Mouse (Mus musculus): ENCODE results near the gene Nckap5. TPM values are rescaled to one million over a fixed set of nuclear protein-coding genes. Genes with fewer than 3 reads are reported as not detected.

The Nckap5 gene
- polyA plus RNA-seq, 1 experiment = not detected

DNA sequence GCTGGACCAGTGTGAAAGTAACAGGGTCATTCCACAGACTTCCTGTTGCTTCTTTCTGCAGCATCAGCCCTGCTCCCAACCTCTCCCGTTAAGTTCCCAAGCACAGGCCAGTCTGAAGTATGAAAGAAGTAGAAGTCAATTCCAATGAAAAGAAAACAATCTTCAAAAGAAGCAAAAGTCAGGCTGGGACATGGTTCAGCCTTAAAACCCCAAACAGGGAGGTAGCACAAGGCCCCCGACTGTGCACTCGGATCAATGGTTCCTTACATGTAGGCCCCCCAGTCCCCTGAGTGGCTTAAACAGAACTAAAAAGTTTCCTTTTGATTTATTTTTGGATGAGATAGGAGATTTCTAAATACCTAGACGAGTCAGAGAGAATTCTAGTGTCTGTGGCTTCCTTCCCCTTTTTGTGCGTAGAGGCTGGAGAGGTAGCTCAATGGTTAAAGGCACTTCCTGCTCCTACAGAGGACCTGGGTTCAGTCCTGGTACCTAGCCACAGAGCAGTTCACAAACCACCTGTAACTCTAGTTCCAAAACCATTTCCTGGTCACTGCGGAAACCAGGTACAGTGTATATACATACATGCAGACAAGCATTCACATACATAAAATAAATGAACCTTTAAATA is 260.9 kb downstream of the Nckap5 start:
- Histone ChIP-seq H3K4me3 (ENCODE audit: insufficient read depth, poor library complexity, severe bottlenecking) (no peak overlapping the region), H3ac (ENCODE audit: control insufficient read depth, insufficient read length, low read depth) (no peak overlapping the region), H3K79me2 (ENCODE audit: control insufficient read depth, insufficient read depth) (no peaks in the 10 kb centered on the region), H3K36me3 (ENCODE audit: control insufficient read depth, insufficient read depth) (no peaks in the 10 kb centered on the region), H3K79me3 (ENCODE audit: low read depth) (no peaks in the 10 kb centered on the region), H3K27me3 (ENCODE audit: control insufficient read depth, insufficient read depth, insufficient read length) (no peaks in the 10 kb centered on the region)
- TF ChIP-seq USF1 (IDR thresholded peaks at IDR 0.05; ENCODE audit: low read depth) (no peak), MYOG (IDR thresholded peaks at IDR 0.05; ENCODE audit: control insufficient read depth, extremely low read depth, insufficient read length) (no peak), MAX (IDR thresholded peaks at IDR 0.05) (no peak), MYOD1 (IDR thresholded peaks at IDR 0.05; ENCODE audit: control insufficient read depth, insufficient read length, low read depth) (no peak), CEBPB (IDR thresholded peaks at IDR 0.05; ENCODE audit: low read depth) (no peak), FOSL1 (IDR thresholded peaks at IDR 0.05; ENCODE audit: insufficient read depth, low read length, poor library complexity, severe bottlenecking) (no peak), CTCF (IDR thresholded peaks at IDR 0.05; ENCODE audit: control insufficient read depth, insufficient read depth, insufficient read length) (no peak)

DNA sequence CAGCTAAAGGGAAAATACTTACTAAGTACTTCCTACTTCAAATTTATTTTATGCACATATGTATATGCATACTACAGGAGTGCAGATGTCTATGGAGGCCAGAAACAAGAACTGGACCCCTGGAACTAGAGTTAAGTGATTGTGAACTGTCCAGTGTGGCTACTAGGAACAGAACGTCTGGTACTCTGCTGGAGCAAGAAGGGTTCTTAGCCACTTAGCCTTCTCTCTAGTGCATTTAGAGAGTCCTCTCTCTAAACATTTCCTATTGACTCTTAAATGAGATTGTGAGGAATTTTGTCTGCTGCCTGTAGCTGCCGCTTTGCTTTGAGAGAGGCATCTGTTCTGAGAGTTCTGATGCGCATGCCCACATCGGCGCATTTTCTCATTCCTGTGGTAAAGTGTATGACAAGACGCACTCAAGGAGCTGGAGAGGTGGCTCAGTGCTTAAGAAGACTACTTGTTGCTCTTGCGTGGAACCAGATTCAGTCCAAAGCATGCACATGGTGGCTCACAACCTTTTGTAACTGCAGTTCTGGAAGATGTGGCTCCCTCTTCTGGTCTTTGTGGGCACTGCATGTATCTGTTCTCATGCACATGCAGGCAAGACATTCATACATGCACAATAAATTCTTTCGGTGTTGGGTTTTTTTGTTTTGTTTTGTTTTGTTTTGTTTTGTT is 261.9 kb downstream of the Nckap5 start:
- Histone ChIP-seq H3ac (ENCODE audit: control insufficient read depth, insufficient read length, low read depth) (no peak overlapping the region), H3K79me3 (ENCODE audit: low read depth) (no peaks in the 10 kb centered on the region)

DNA sequence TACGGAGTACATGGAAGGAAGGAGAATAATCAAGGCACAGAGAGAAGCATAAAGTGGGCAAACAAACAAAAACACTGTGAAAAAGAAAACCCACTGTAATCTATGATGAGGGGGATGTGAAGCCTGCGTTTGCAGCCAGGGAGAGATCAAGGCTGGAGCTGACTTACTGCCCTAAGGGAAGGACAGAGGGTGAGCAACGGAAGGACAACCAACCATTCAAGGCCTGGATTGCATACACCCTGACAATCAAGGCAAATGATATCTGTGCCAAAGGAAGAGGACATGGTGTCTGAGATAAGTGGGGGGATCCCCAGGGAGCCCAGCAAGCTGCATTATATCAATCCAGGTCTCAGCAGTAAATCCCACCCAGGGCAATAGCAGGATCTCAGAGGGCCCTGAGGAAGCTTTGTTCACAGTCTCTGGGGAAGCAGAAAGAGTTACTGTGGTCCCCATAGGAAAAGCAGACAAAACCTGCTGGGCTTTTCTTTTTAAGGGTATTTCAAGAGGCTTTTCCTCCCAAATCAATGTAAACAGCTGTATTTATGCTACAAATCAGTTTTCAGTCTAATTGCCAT is 265.4 kb downstream of the Nckap5 start:
- H3K27me3 ChIP-seq (ENCODE audit: control insufficient read depth, insufficient read depth, insufficient read length) = no peaks in the 10 kb centered on the region
- TF ChIP-seq USF1 (IDR thresholded peaks at IDR 0.05; ENCODE audit: low read depth) (no peak), MAX (IDR thresholded peaks at IDR 0.05) (no peak), CTCF (IDR thresholded peaks at IDR 0.05; ENCODE audit: control insufficient read depth, insufficient read depth, insufficient read length) (no peak), CEBPB (IDR thresholded peaks at IDR 0.05; ENCODE audit: low read depth) (no peak), FOSL1 (IDR thresholded peaks at IDR 0.05; ENCODE audit: insufficient read depth, low read length, poor library complexity, severe bottlenecking) (no peak), MYOD1 (IDR thresholded peaks at IDR 0.05; ENCODE audit: control insufficient read depth, insufficient read length, low read depth) (no peak), MYOG (IDR thresholded peaks at IDR 0.05; ENCODE audit: control insufficient read depth, extremely low read depth, insufficient read length) (no peak)
- H3K79me2 ChIP-seq (ENCODE audit: control insufficient read depth, insufficient read depth) = no peaks in the 10 kb centered on the region
- H3K79me3 ChIP-seq (ENCODE audit: low read depth) = no peaks in the 10 kb centered on the region
- no peak overlapping the region for H3ac ChIP-seq (ENCODE audit: control insufficient read depth, insufficient read length, low read depth)
- H3K36me3 ChIP-seq (ENCODE audit: control insufficient read depth, insufficient read depth) = no peaks in the 10 kb centered on the region
- H3K4me3 ChIP-seq (ENCODE audit: insufficient read depth, poor library complexity, severe bottlenecking) = no peak overlapping the region

More for the DNA sequence above, 261.9 kb downstream of the Nckap5 start:
- Histone ChIP-seq H3K4me3 (ENCODE audit: insufficient read depth, poor library complexity, severe bottlenecking) (no peak overlapping the region), H3K79me2 (ENCODE audit: control insufficient read depth, insufficient read depth) (no peaks in the 10 kb centered on the region), H3K36me3 (ENCODE audit: control insufficient read depth, insufficient read depth) (no peaks in the 10 kb centered on the region), H3K27me3 (ENCODE audit: control insufficient read depth, insufficient read depth, insufficient read length) (no peaks in the 10 kb centered on the region)
- no peak for TF ChIP-seq MAX (IDR thresholded peaks at IDR 0.05)
- no peak for TF ChIP-seq CEBPB (IDR thresholded peaks at IDR 0.05; ENCODE audit: low read depth)
- TF ChIP-seq MYOG (IDR thresholded peaks at IDR 0.05; ENCODE audit: control insufficient read depth, extremely low read depth, insufficient read length) = no peak
- TF ChIP-seq CTCF (IDR thresholded peaks at IDR 0.05; ENCODE audit: control insufficient read depth, insufficient read depth, insufficient read length) = no peak
- no peak for TF ChIP-seq FOSL1 (IDR thresholded peaks at IDR 0.05; ENCODE audit: insufficient read depth, low read length, poor library complexity, severe bottlenecking)
- no peak for TF ChIP-seq MYOD1 (IDR thresholded peaks at IDR 0.05; ENCODE audit: control insufficient read depth, insufficient read length, low read depth)
- TF ChIP-seq USF1 (IDR thresholded peaks at IDR 0.05; ENCODE audit: low read depth) = no peak

DNA sequence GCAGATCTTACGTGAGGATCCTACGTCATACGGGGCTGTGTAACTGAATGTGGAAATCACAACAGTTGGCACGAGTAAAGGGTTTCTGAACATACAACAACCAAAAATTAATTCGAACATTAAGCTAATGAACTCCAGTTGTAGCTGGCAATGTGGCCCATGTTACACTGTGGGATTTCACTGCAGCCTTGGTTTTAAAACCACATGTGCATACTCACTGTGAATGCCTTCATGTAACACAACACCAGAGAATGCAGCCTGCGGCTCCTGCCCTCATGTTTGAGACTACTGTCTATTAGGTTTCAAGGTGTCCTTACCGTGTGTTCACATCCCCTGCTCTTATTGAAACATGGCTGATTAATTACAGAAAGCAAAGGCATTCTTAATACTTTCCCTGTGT is 269.7 kb downstream of the Nckap5 start:
- Histone ChIP-seq H3K4me3 (ENCODE audit: insufficient read depth, poor library complexity, severe bottlenecking) (no peak overlapping the region), H3K79me2 (ENCODE audit: control insufficient read depth, insufficient read depth) (no peaks in the 10 kb centered on the region), H3K27me3 (ENCODE audit: control insufficient read depth, insufficient read depth, insufficient read length) (no peaks in the 10 kb centered on the region), H3K79me3 (ENCODE audit: low read depth) (no peaks in the 10 kb centered on the region), H3K36me3 (ENCODE audit: control insufficient read depth, insufficient read depth) (no peaks in the 10 kb centered on the region), H3ac (ENCODE audit: control insufficient read depth, insufficient read length, low read depth) (no peak overlapping the region)
- TF ChIP-seq CTCF (IDR thresholded peaks at IDR 0.05; ENCODE audit: control insufficient read depth, insufficient read depth, insufficient read length) = no peak
- no peak for TF ChIP-seq USF1 (IDR thresholded peaks at IDR 0.05; ENCODE audit: low read depth)
- no peak for TF ChIP-seq MYOD1 (IDR thresholded peaks at IDR 0.05; ENCODE audit: control insufficient read depth, insufficient read length, low read depth)
- no peak for TF ChIP-seq MAX (IDR thresholded peaks at IDR 0.05)
- TF ChIP-seq CEBPB (IDR thresholded peaks at IDR 0.05; ENCODE audit: low read depth) = no peak
- no peak for TF ChIP-seq FOSL1 (IDR thresholded peaks at IDR 0.05; ENCODE audit: insufficient read depth, low read length, poor library complexity, severe bottlenecking)
- TF ChIP-seq MYOG (IDR thresholded peaks at IDR 0.05; ENCODE audit: control insufficient read depth, extremely low read depth, insufficient read length) = no peak

DNA sequence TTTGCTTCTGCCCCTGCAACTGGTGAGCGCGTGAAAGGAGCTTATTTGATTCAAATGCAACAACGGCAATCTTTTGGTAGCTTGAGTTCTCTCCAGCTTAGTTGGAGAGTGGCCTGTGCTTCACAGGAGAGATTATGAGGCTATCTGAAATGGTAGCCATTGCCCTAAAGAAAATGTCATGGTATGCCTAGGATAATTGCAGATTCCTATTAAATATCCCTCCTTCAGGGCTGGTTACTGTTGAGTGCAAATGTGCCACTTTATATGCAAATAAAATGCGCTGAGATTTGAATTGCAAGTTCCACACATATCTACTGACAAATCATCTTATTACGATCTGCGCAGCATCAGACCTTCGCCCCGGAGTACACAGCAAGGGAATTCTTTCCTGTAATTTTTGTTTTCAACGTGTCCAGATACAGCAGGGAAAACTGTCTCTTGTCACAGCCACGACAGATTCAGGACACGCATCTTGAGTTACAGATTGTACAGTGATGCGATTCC is 272.8 kb downstream of the Nckap5 start:
- no peak overlapping the region for H3ac ChIP-seq (ENCODE audit: control insufficient read depth, insufficient read length, low read depth)
- no peaks in the 10 kb centered on the region for H3K79me3 ChIP-seq (ENCODE audit: low read depth)
- no peaks in the 10 kb centered on the region for H3K36me3 ChIP-seq (ENCODE audit: control insufficient read depth, insufficient read depth)
- no peak for TF ChIP-seq CEBPB (IDR thresholded peaks at IDR 0.05; ENCODE audit: low read depth)
- TF ChIP-seq FOSL1 (IDR thresholded peaks at IDR 0.05; ENCODE audit: insufficient read depth, low read length, poor library complexity, severe bottlenecking) = no peak
- no peak for TF ChIP-seq MYOD1 (IDR thresholded peaks at IDR 0.05; ENCODE audit: control insufficient read depth, insufficient read length, low read depth)
- no peak for TF ChIP-seq CTCF (IDR thresholded peaks at IDR 0.05; ENCODE audit: control insufficient read depth, insufficient read depth, insufficient read length)
- TF ChIP-seq USF1 (IDR thresholded peaks at IDR 0.05; ENCODE audit: low read depth) = no peak
- no peak for TF ChIP-seq MAX (IDR thresholded peaks at IDR 0.05)
- no peak for TF ChIP-seq MYOG (IDR thresholded peaks at IDR 0.05; ENCODE audit: control insufficient read depth, extremely low read depth, insufficient read length)
- H3K27me3 ChIP-seq (ENCODE audit: control insufficient read depth, insufficient read depth, insufficient read length) = no peaks in the 10 kb centered on the region
- no peaks in the 10 kb centered on the region for H3K79me2 ChIP-seq (ENCODE audit: control insufficient read depth, insufficient read depth)
- H3K4me3 ChIP-seq (ENCODE audit: insufficient read depth, poor library complexity, severe bottlenecking) = no peak overlapping the region

Data from C2C12 (cell line).